Mouse (Mus musculus): ENCODE results near the gene B4galt1. TPM values are rescaled to one million over a fixed set of nuclear protein-coding genes. Genes with fewer than 3 reads are reported as not detected.

Gene B4galt1
- polyA plus RNA-seq, 1 experiment from 2014 or later = 26.6 TPM

GRCm38 (mm10) chr4:40757780-40758420 lies 95.9 kb downstream of the B4galt1 start, which contains the start of gene Smu1:
Gene Smu1, minus strand, starts transcription at chr4:40757923.
- H3K4me3 ChIP-seq (ENCODE audit: low read length) = peak within 1 kb of the TSS; percentile 100
- WGBS = 0% methylated on average over 40 of the region's 40 CpGs
- peaks cover 10% of the 10 kb centered on the region; the same call in 1 of the 2 replicates for H3K36me3 ChIP-seq (ENCODE audit: control insufficient read depth, insufficient read depth, low read length)
- H3K9ac ChIP-seq (ENCODE audit: low read depth, low read length) = peak within 1 kb of the TSS; percentile 90
- peak within 1 kb of the TSS; percentile 54 for H3K4me2 ChIP-seq (ENCODE audit: low read depth, low read length)
- H3K4me1 ChIP-seq (ENCODE audit: control insufficient read depth, insufficient read depth, low read length) = no peaks in the 10 kb centered on the region
- H3K27me3 ChIP-seq (replicated peaks; ENCODE audit: control insufficient read depth, insufficient read depth, low read length) = no peaks in the 10 kb centered on the region
- H3K9me3 ChIP-seq (ENCODE audit: control insufficient read depth, low read length) = no peaks in the 10 kb centered on the region
- ATAC-seq = peak; percentile 99
- H3K27ac ChIP-seq (ENCODE audit: low read length) = peak within 1 kb of the TSS; percentile 54; the same call in 1 of the 2 replicates

GRCm38 (mm10) chr4:40757157-40757779 lies 96.5 kb downstream of the B4galt1 start:
- WGBS = under 1% methylated on average over 38 of the region's 39 CpGs
- Histone ChIP-seq H3K36me3 (ENCODE audit: control insufficient read depth, insufficient read depth, low read length) (peaks cover 11% of the 10 kb centered on the region; the same call in 1 of the 2 replicates), H3K4me1 (ENCODE audit: control insufficient read depth, insufficient read depth, low read length) (no peaks in the 10 kb centered on the region), H3K27me3 (replicated peaks; ENCODE audit: control insufficient read depth, insufficient read depth, low read length) (no peaks in the 10 kb centered on the region), H3K4me2 (ENCODE audit: low read depth, low read length) (peak overlapping the region; percentile 52), H3K9ac (ENCODE audit: low read depth, low read length) (peak overlapping the region; percentile 90), H3K9me3 (ENCODE audit: control insufficient read depth, low read length) (no peaks in the 10 kb centered on the region), H3K27ac (ENCODE audit: low read length) (peak overlapping the region; percentile 54; the same call in 1 of the 2 replicates), H3K4me3 (ENCODE audit: low read length) (peak overlapping the region; percentile 100)
- peak; percentile 85 for ATAC-seq

Small RNA genes within 50 kb of the gene (microRNA-seq; reads per million reads assigned to microRNA genes)
- not detected for gene Gm24112
- not detected for gene Gm25931
- gene Mir5123 = not detected

Other genes with a start within 250 kb of the B4galt1 start
- gene Aptx, start 150.8 kb downstream of the B4galt1 start, polyA plus RNA-seq (2015; fragmentation: Nextera tagmentation; extraction: Ambion mirVana) = 21.7 and 22.3 TPM in 2 replicates
- 295 and 316 TPM in 2 replicates for gene Dnaja1, start 131.9 kb downstream of the B4galt1 start, polyA plus RNA-seq (2015; fragmentation: Nextera tagmentation; extraction: Ambion mirVana)
- 136 and 145 TPM in 2 replicates for gene Smu1, start 96.1 kb downstream of the B4galt1 start, polyA plus RNA-seq (2015; fragmentation: Nextera tagmentation; extraction: Ambion mirVana)
- gene Spink4, start 66.0 kb upstream of the B4galt1 start, polyA plus RNA-seq (2015; fragmentation: Nextera tagmentation; extraction: Ambion mirVana) = 539 and 560 TPM in 2 replicates
- gene Bag1, start 94.3 kb upstream of the B4galt1 start, polyA plus RNA-seq (2015; fragmentation: Nextera tagmentation; extraction: Ambion mirVana) = 142 and 152 TPM in 2 replicates
- gene Chmp5, start 94.4 kb upstream of the B4galt1 start, polyA plus RNA-seq (2015; fragmentation: Nextera tagmentation; extraction: Ambion mirVana) = 103 and 104 TPM in 2 replicates
- gene Nfx1, start 116.9 kb upstream of the B4galt1 start, polyA plus RNA-seq (2015; fragmentation: Nextera tagmentation; extraction: Ambion mirVana) = 69.1 and 70.5 TPM in 2 replicates
- gene Aqp7, start 194.1 kb upstream of the B4galt1 start, polyA plus RNA-seq (2015; fragmentation: Nextera tagmentation; extraction: Ambion mirVana) = 0.56 and 0.83 TPM in 2 replicates
- gene Aqp3, start 244.2 kb upstream of the B4galt1 start, polyA plus RNA-seq (2015; fragmentation: Nextera tagmentation; extraction: Ambion mirVana) = 4.4 and 4.5 TPM in 2 replicates